Mouse (Mus musculus) kidney, adult 2 months (tissue): ENCODE results near the gene Vps51. TPM values are rescaled to one million over a fixed set of nuclear protein-coding genes. Genes with fewer than 3 reads are reported as not detected.

Experiments
- DNase-seq: peaks from one replicate; pipeline ENCODE4 v3.0.0; 2021
- H3K27ac ChIP-seq: fragments of 200-500 bp; 2 replicates; pipeline ENCODE4 v1.5.1; 2012; ENCODE audit warnings: low read depth, low read length, control low read depth, inconsistent platforms; ENCODE audit not compliant: insufficient read depth
- H3K27me3 ChIP-seq: fragments of 200-500 bp; replicated peaks from 2 replicates; pipeline ENCODE4 v1.6.1; 2012; ENCODE audit warnings: mild to moderate bottlenecking, moderate library complexity, low read length, inconsistent platforms; ENCODE audit not compliant: control insufficient read depth, insufficient read depth
- H3K36me3 ChIP-seq: fragments of 200-500 bp; 2 replicates; pipeline ENCODE4 v1.6.1; 2012; ENCODE audit warnings: mild to moderate bottlenecking, moderate library complexity, low read length, inconsistent platforms; ENCODE audit not compliant: control insufficient read depth, insufficient read depth
- H3K4me1 ChIP-seq: fragments of 200-500 bp; 2 replicates; pipeline ENCODE4 v1.6.1; 2011; ENCODE audit warnings: low read length; ENCODE audit not compliant: control insufficient read depth, insufficient read depth
- H3K4me3 ChIP-seq: fragments of 200-500 bp; 2 replicates; pipeline ENCODE4 v1.5.1; 2011; ENCODE audit warnings: mild to moderate bottlenecking, low read depth, low read length, control low read depth; ENCODE audit not compliant: insufficient read depth
- CTCF ChIP-seq: fragments of 200-500 bp; conservative IDR thresholded peaks from 2 replicates; pipeline ENCODE4 v1.5.1; 2011; ENCODE audit warnings: low read depth, mild to moderate bottlenecking, control low read depth, low read length, moderate library complexity, mixed read lengths; ENCODE audit not compliant: insufficient read depth, insufficient read length
- POLR2A ChIP-seq: fragments of 200-500 bp; IDR thresholded peaks from one replicate; pipeline ENCODE4 v1.6.1; 2011; ENCODE audit warnings: low read depth, low read length, control low read depth
- WGBS: fragments of 180-500 bp; shearing (Covaris S2); methylation state at CpG from one replicate; pipeline ENCODE4 v1.1.7; 2018; 5-methylcytosine and 5-hydroxymethylcytosine counted together
- polyA plus RNA-seq: library from polyadenylated mRNA; depleted of rRNA; stranded (reverse); fragments of >200 nt; gene quantifications from 2 replicates; pipeline ENCODE4 v1.2.3, GENCODE M21; 2012

Vps51 gene
- polyA plus RNA-seq, 1 experiment: 65.0 TPM

DNA sequence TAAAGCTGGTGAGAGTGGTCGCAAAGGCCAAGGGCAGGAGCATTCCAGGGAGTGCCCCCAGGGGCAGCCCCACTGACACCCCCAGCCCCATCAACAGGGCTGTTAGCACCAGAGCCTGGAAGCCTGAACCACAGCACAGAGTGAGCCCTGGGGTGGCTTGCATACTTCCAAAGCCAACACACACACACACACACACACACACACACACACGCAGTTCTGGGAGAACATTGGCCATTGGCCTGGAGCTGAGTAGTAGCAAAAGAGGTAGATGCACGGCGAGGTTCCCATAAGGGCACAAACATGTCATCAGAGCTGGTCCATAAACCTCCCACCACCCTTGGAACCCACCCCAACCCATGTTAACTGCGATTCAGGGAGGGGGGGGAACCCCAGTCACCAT, 10.5 kb downstream of the Vps51 start:
- DNase-seq: no peak
- H3K4me3 ChIP-seq: 0 out of 2 replicates have a peak overlapping the region, but pooled peaks have one; percentile 37
- peaks cover 18% of the 10 kb centered on the region for H3K4me1 ChIP-seq
- H3K27me3 ChIP-seq: no peaks in the 10 kb centered on the region
- no peak overlapping the region for H3K27ac ChIP-seq
- 38% methylated on average over 5 of the region's 5 CpGs for WGBS
- TF ChIP-seq POLR2A (no peak), CTCF (no peak)
- no peaks in the 10 kb centered on the region; the same call in 1 of the 2 replicates for H3K36me3 ChIP-seq

DNA sequence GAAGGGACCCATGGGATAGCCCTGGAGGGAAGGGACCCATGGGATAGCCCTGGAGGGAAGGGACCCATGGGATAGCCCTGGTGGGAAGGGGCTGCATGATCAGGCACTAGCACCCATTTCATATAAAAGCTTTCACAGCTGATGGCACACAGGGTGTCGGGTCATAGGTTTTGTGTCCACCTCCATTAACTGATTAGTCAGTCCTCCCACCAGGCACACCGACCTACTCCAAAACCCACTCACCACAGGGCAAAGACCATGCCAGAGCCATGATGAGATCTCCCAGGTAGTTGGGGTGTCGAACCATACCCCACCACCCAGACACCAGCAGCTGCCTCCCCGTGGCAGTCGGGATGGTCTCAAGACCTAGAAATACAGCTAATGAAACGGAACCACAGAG, 13.9 kb downstream of the Vps51 start:
- WGBS: 85% methylated on average over 6 of the region's 6 CpGs
- no peak for DNase-seq
- Histone ChIP-seq H3K27me3 (no peaks in the 10 kb centered on the region), H3K27ac (no peak overlapping the region), H3K36me3 (no peaks in the 10 kb centered on the region), H3K4me3 (no peak overlapping the region), H3K4me1 (peaks cover 22% of the 10 kb centered on the region)
- TF ChIP-seq POLR2A (no peak), CTCF (no peak)

DNA sequence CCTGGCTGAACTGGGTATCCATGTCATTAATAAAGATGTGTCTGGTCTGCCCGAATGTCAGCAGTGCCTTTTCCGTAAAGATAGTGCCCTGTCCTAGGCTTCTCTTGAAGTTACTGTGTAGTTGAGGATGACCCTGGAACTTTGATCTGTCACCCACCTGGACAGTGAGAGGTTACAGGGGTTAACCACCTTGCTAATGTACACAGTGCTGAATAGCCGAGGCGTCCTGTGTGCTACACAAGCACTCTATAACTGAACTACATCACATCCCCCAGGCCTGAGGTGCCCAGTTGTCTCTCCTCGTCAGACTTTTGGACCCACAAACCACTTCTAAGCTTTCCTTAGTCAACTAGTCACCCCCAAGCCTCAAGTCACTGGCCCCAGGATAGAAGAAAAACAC, 14.6 kb downstream of the Vps51 start:
- H3K27me3 ChIP-seq: no peaks in the 10 kb centered on the region
- H3K4me3 ChIP-seq: peak overlapping the region; percentile 92
- DNase-seq: no peak
- H3K27ac ChIP-seq: no peak overlapping the region
- H3K36me3 ChIP-seq: no peaks in the 10 kb centered on the region
- WGBS: 34% methylated on average over 5 of the region's 5 CpGs
- peaks cover 22% of the 10 kb centered on the region for H3K4me1 ChIP-seq
- TF ChIP-seq POLR2A (no peak), CTCF (no peak)

DNA sequence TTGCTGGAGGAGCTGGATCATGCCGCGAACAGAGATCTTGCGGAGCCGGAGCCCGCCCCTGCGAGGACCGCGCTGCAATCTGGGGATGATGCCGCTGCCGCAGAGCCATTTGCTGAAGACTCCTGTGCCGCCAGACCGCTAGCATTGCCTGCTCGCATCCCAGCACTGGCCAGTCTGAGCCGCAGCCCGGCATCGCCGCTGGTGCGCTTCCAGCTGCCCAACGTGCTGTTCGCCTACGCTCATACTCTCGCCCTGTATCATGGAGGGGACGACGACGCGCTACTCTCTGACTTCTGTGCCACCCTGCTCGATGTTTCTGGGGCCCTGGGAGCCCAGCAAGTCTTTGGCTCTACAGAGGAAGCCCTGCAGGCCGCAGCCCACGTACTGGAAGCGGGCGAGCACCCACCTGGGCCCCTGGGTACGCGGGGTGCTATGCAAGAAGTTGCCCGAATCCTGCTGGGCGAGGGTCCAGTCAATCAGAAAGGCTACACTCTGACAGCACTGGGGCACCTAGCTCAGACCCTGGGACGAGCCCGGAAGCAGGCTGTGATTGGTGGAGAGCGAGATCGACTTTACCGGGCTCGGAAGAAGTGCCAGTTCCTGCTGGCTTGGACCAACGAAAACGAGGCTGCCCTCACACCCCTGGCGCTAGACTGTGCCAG, 15.3 kb downstream of the Vps51 start:
- DNase-seq: peak; percentile 57

DNA sequence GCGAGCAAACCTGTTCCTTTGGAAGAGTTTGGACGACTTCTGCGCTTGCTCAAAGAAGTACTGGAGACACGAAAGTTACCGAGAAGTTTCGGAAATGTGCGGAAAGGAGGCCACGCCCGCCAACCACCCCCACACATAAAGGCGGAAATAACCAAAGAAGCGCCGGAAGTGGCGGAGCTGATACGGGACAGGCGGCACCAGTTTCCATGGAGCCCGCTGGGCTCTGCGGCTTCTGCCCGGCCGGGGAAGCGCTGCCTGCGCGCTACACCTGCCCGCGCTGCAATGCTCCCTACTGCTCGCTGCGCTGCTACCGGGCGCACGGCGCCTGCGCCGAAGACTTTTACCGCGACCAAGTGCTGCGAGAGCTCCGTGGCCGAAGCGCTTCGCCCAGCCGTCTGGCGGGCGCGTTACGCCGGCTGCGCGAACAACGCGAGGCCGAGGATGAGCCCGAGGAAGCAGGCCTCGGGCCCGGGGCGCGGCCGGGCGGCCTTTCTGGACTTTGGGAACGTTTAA, 16.0 kb downstream of the Vps51 start, which contains the start of gene Znhit2:
Gene Znhit2, plus strand, starts transcription at position 172 of the 513 bp plus-strand sequence.
- peak; percentile 44 for TF ChIP-seq POLR2A
- no peak for TF ChIP-seq CTCF
- Histone ChIP-seq H3K36me3 (no peaks in the 10 kb centered on the region), H3K4me1 (peaks cover 14% of the 10 kb centered on the region), H3K4me3 (peak within 1 kb of the TSS; percentile 92), H3K27me3 (no peaks in the 10 kb centered on the region), H3K27ac (peak within 1 kb of the TSS; percentile 67)
- peak; percentile 98 for DNase-seq
- under 1% methylated on average over 58 of the region's 58 CpGs for WGBS

More for the DNA sequence above, 15.3 kb downstream of the Vps51 start:
- TF ChIP-seq POLR2A: no peak
- TF ChIP-seq CTCF: no peak
- WGBS: under 1% methylated on average over 44 of the region's 44 CpGs
- peaks cover 16% of the 10 kb centered on the region for H3K4me1 ChIP-seq
- H3K4me3 ChIP-seq: peak overlapping the region; percentile 92
- no peaks in the 10 kb centered on the region for H3K36me3 ChIP-seq
- no peaks in the 10 kb centered on the region for H3K27me3 ChIP-seq
- peak overlapping the region; percentile 67 for H3K27ac ChIP-seq

DNA sequence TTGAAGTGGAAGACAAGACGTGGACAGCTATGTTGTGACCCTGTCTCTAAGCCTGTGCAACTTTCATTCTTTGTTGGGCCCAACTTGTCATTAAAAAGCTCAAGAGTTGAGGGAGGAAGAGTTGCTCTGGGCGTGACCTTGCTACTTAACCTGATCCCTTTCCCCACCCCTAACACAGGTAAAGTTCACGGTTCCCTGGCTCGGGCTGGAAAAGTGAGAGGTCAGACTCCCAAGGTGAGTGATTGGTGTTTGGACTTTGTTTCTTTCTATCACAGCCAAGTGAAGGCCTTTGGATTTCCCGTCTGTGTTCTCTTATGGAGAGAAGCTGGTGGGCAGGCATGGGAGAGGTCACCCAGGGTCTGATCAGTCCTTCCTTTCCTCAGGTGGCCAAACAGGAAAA, 18.1 kb downstream of the Vps51 start:
- H3K27me3 ChIP-seq: no peaks in the 10 kb centered on the region
- no peaks in the 10 kb centered on the region for H3K36me3 ChIP-seq
- H3K27ac ChIP-seq: peak overlapping the region; percentile 13; the same call in 1 of the 2 replicates
- peaks cover 14% of the 10 kb centered on the region for H3K4me1 ChIP-seq
- DNase-seq: peak; percentile 60
- 43% methylated on average over 5 of the region's 5 CpGs for WGBS
- peak overlapping the region; percentile 83 for H3K4me3 ChIP-seq
- TF ChIP-seq POLR2A (no peak), CTCF (no peak)

DNA sequence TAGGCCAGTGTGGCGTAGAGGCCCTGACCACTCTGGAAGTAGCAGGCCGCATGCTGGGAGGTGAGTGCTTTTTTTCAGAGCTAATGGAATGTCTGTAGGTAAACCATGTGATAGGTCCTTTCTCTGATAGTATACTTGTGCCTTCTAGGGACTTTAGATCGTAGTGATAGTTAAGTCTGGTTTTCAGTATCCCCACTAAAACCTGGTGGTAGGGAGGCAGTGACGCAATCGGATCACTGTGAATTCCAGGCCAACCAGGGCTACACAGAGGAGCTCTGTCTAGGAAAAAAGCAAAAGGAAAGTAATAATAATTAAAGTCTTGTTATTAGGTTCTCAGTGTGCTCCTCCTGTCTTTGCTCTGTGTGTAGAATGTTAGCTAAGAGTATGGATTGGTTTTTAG, 18.5 kb downstream of the Vps51 start:
- no peaks in the 10 kb centered on the region; the same call in 1 of the 2 replicates for H3K36me3 ChIP-seq
- peaks cover 14% of the 10 kb centered on the region for H3K4me1 ChIP-seq
- peak overlapping the region; percentile 83 for H3K4me3 ChIP-seq
- no peak for DNase-seq
- H3K27ac ChIP-seq: peak overlapping the region; percentile 76
- no peaks in the 10 kb centered on the region for H3K27me3 ChIP-seq
- TF ChIP-seq POLR2A (no peak), CTCF (no peak)
- 20% methylated on average over 5 of the region's 5 CpGs for WGBS
